Mouse (Mus musculus) embryo, embryonic 10 days (tissue): ENCODE results near the gene Galnt18.

Source experiments
- DNase-seq: peaks from one replicate; pipeline ENCODE4 v3.0.0-alpha.2; 2015; ENCODE audit warnings: low spot score

Gene Galnt18

GRCm38 (mm10) chr7:111637866-111638448 is 141.8 kb downstream of the Galnt18 start:
- no peak for DNase-seq

DNA sequence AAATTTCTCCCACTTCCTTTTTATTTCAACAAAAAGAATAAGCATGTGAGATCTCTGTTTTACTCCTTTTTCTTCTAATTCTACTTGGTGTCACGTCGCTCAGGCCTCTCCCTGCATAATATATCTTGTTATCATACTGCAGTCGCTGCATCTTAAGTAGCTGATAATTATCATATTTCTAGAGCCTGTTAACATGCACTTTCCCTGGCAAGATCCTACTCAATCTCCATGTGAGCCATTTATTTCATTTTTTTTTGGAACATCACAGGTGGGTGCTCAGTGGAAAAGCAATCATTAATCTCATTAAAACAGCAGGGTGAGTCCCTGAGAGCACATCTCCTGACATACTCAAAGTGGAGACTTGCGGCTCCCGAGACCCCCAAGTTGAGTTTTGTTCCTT is 143.3 kb downstream of the Galnt18 start:
- DNase-seq: no peak

GRCm38 (mm10) chr7:111631265-111631664 is 148.5 kb downstream of the Galnt18 start:
- DNase-seq: no peak

DNA sequence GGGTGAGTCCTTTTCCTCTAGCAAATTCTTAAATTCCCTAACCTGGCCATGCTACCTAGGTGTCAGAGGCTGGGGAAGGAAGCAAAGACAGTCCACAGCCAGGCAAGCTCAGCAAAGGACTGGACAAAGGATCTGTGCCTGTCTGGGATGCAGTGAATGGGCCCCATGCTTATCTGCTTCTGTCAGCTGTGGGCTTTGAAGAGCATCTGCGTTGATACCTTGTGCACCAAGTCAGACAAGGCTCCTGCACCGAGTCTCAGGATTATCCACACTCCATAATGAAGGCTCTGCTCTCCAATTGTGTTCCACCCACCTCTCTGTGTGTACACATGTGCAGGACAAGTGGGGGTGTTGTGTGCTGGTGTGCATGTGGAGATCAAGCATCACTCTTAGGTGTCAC is 153.5 kb downstream of the Galnt18 start:
- DNase-seq: no peak

GRCm38 (mm10) chr7:111625736-111626135 is 154.0 kb downstream of the Galnt18 start:
- DNase-seq: no peak

GRCm38 (mm10) chr7:111616231-111616937 is 163.4 kb downstream of the Galnt18 start:
- DNase-seq: no peak

DNA sequence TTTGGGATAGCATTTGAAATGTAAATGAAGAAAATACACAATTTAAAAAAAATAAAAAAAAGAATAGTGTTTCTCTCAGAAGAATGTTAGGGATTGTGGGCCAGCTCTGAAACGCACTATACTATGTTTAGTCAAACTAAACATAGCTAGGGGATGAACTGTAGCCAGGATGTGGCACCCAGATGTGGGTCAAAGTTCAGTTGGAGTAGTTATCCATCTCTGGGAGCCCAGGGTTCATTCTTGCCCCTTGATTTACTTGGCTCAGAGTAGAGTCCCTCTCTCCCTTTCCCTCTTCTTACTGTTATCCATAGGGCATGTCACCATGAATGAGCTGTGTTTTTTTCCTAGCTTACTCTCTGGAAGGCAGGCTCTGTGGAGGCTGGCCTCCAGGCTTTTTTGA is 165.3 kb downstream of the Galnt18 start:
- DNase-seq: no peak

- no peak for DNase-seq
These were observed 172.3 kb downstream of the Galnt18 start for GRCm38 (mm10) chr7:111607476-111607875.

- DNase-seq: no peak
These were observed 173.7 kb downstream of the Galnt18 start for GRCm38 (mm10) chr7:111606091-111606490.

- DNase-seq: no peak
These were observed 174.1 kb downstream of the Galnt18 start for GRCm38 (mm10) chr7:111605663-111606062.

- DNase-seq: no peak
These were observed 175.1 kb downstream of the Galnt18 start for GRCm38 (mm10) chr7:111604578-111605208.

DNA sequence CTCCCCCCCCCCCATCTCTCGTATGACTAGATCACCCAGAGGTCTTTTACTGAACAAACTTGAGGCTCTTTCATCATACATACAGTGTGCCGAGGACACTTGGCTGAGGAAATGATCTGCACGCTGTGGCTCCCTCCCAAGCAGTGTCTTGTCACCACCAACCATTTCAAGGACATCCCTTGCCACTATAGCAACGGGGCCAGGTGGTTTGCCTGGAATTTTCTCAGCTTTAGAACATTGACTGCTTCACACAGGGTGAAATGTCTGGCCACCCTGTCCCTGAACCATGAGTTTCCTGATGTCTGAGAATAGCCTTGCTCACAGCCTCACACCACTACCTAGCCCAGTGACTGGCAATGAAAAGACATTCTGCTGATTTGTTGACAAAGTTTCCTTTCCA is 176.6 kb downstream of the Galnt18 start:
- DNase-seq: no peak

- no peak for DNase-seq
These were observed 178.3 kb downstream of the Galnt18 start for GRCm38 (mm10) chr7:111601339-111602067.

DNA sequence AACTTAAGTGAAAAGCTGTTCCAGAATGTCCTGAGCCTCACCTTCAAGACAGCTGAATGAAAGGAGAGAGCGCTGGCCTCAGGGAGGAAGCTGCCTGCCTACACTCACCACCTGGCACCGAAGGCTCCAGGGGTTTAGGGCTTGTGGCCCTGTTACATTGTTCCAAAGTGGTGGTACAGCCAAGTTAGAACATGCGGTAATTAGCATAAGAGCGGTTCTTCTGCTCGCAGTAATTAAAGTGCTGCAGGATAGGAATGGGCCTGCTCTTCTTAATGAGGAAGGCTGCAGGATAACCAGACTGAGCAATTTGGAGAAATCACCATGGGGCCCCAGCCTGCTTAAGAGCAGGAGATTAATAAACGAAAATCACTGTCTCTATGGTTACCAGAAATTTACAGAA is 179.0 kb downstream of the Galnt18 start:
- DNase-seq: no peak

DNA sequence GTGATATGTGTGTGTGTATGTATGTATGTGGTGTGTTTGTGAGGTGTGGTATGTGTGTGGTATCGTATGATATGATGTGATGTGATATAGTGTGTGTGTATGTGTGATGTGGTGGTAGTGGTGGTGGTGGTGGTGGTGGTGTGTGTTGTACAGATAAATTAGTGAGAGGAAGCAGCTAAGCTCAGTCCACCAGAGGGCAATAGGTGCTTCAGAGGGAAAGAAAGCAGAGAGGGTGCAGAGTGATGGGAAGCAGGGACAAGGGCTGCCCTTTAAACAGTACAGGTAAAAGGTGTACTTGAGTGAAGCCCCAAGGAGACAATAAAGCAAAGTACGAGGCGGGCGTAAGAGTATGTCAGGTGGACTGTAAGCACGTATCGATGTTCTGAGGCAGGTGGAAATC is 186.1 kb downstream of the Galnt18 start:
- DNase-seq: no peak

DNA sequence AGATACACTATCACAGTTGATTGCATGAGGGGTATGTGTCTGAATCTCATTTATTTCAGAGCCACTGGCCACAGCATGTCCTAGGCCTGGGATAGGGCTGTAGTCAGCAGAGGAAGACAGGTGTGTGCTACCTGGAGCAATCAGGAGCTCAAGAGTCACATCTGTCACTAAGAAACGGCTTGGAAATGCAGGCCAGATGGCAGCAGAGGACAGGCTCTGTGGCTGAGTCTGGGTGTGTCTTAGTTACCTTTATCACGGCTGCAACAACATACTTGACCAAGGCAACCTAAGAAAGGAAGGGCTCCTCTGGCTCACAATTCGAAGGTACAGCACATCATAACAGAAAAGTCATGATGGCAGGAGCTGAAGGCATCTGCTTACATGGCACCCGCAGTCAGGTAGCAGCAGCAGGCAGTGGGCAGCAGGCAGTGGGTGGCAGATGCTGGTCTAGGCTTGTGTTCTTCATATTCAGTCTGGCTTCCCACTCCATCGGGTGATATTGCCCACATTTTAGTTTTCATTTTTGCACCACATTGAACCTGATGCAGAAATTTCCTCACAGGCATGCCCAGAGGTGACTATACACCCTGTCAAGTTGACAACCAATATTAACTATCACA is 190.2 kb downstream of the Galnt18 start:
- DNase-seq: no peak

GRCm38 (mm10) chr7:111588291-111588781 is 191.4 kb downstream of the Galnt18 start:
- no peak for DNase-seq

GRCm38 (mm10) chr7:111580547-111580946 is 199.2 kb downstream of the Galnt18 start:
- DNase-seq: no peak

DNA sequence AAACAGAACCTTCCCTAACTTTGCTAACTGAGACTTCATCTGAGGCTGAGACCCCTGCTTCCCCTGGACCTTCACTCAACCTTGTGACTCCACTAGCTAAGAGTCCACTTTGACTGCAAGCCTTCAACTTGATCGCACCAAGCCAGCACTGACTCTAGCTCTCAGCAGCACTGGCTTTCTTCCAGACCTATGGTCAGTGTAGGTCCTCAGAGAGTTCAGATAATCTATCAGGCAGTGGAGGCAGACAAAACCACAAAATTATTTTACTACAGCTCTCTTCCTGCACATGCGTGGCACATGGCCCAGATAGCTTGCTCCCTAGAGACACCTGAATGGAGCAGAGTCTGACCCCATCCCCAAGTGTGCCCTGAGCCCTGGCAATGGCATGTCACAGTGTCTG is 204.7 kb downstream of the Galnt18 start:
- no peak for DNase-seq

DNA sequence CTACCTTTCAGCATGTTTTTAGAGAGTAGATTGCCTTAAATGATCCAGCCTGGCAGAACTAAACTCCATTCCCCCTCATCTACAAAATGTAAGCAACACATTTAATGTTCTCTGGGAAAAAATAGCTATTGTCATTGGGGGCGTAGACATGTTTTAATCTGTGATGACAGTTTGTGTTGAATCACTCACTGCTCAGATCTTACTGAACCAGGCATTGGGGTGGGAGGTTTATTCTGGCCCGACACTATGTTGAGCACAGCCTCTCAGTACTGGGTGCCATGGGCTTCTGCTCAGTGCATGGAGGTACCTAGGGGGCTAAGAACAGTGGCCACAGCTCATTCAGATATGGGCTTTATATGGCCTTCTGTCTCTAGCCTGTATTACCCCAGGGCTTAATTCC is 207.4 kb downstream of the Galnt18 start:
- no peak for DNase-seq

DNA sequence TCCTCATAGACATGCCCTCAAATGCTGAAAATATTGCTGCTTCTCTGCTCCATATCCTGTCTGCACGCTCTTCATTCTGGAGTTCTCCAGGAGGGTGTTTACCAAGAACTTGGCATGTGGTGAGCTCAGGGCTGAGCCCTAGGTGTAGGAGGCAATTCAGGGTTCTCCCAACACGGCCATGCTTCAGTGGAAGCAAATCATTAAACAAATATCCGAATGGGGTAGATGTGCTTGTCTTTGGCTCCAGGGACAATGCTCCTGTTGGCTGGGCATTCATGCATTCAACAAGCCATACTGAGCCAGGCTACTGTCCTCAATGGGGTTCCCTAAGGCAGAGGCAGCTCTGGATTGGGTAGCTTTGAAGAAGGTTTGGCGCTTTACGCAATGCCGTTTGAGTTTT is 212.9 kb downstream of the Galnt18 start:
- no peak for DNase-seq
